Mouse (Mus musculus) ES-E14 (cell line): ENCODE results near the gene Arl13b.

Source experiments
- HCFC1 ChIP-seq: IDR thresholded peaks from 2 replicates; pipeline ENCODE4 v1.6.1; 2012; ENCODE audit warnings: low read length, inconsistent platforms, borderline replicate concordance; ENCODE audit not compliant: insufficient read depth
- ZC3H11A ChIP-seq: IDR thresholded peaks from 2 replicates; pipeline ENCODE4 v1.6.1; 2012; ENCODE audit warnings: low read depth, mild to moderate bottlenecking, inconsistent platforms, low read length, borderline replicate concordance
- ZNF384 ChIP-seq: IDR thresholded peaks from 2 replicates; pipeline ENCODE4 v1.6.1; 2012; ENCODE audit warnings: low read depth, low read length, inconsistent platforms

GRCm38 (mm10) chr16:62798808-62799207 lies 48.0 kb downstream of the Arl13b start:
- TF ChIP-seq ZNF384 (no peak), HCFC1 (no peak), ZC3H11A (no peak)
